8 mouse cellular contexts compared by ENCODE assay signal in genomic region chr2:153139996-153140613, GRCm38 (mm10). TPM values are rescaled to one million over a fixed set of nuclear protein-coding genes. Genes with fewer than 3 reads are reported as not detected.
A peak's percentile ranks its signal among the peaks of the same experiment; 100 is the strongest.
DNase-seq lines count a peak whose midpoint lies in the region; ATAC-seq and TF ChIP-seq lines count a peak whose summit lies in the region.

No protein-coding gene starts in this region.

- no peak for TF ChIP-seq CTCF in liver, adult 2 months (IDR thresholded peaks at IDR 0.05; ENCODE audit: low read depth, low read length)
- no peak for TF ChIP-seq CTCF in forebrain, postnatal 0 days (IDR thresholded peaks at IDR 0.05; ENCODE audit: low read depth)
- no peak for TF ChIP-seq CTCF in lung, postnatal 0 days (IDR thresholded peaks at IDR 0.05)

- no peak for TF ChIP-seq POLR2A in liver, adult 2 months (IDR thresholded peaks at IDR 0.05; ENCODE audit: extremely low read depth, insufficient read depth, low read length)

- H3K4me2 ChIP-seq in forebrain, postnatal 0 days (ENCODE audit: low read depth), result no peak overlapping the region
- H3K4me2 ChIP-seq in lung, postnatal 0 days (replicated peaks; ENCODE audit: low read depth, low read length), result no peak overlapping the region

- H3K4me3 ChIP-seq in liver, adult 2 months (ENCODE audit: insufficient read depth, low read depth, low read length), result no peak overlapping the region
- no peak overlapping the region for H3K4me3 ChIP-seq in forebrain, postnatal 0 days (ENCODE audit: low read depth, low read length)
- H3K4me3 ChIP-seq in lung, postnatal 0 days (ENCODE audit: low read depth, low read length), result no peak overlapping the region

- H3K27me3 ChIP-seq in liver, adult 2 months (ENCODE audit: control insufficient read depth, insufficient read depth, low read length), result no peaks in the 10 kb centered on the region
- H3K27me3 ChIP-seq in forebrain, postnatal 0 days (ENCODE audit: insufficient read depth, low read length), result no peaks in the 10 kb centered on the region; the same call in none of the 2 replicates
- no peaks in the 10 kb centered on the region for H3K27me3 ChIP-seq in lung, postnatal 0 days (replicated peaks; ENCODE audit: insufficient read depth, low read length)

- WGBS in liver, adult 2 months, result 33% methylated on average over 9 of the region's 9 CpGs
- WGBS in forebrain, postnatal 0 days, result 12% methylated on average over 9 of the region's 9 CpGs
- 15% methylated on average over 9 of the region's 9 CpGs for WGBS in lung, postnatal 0 days

- no peaks in the 10 kb centered on the region for H3K36me3 ChIP-seq in liver, adult 2 months (ENCODE audit: control insufficient read depth, insufficient read depth, low read length)
- H3K36me3 ChIP-seq in forebrain, postnatal 0 days (ENCODE audit: insufficient read depth), result no peaks in the 10 kb centered on the region
- H3K36me3 ChIP-seq in lung, postnatal 0 days (ENCODE audit: insufficient read depth, low read length), result no peaks in the 10 kb centered on the region

- ATAC-seq in forebrain, postnatal 0 days, result peak; percentile 47
- ATAC-seq in lung, postnatal 0 days, result peak; percentile 52
- no peak for ATAC-seq in erythroid progenitor cell, adult 5-6 weeks (replicated peaks; ENCODE audit: low FRiP score, poor library complexity, severe bottlenecking)

- no peaks in the 10 kb centered on the region for H3K4me1 ChIP-seq in liver, adult 2 months (ENCODE audit: control insufficient read depth, insufficient read depth, low read length)
- H3K4me1 ChIP-seq in forebrain, postnatal 0 days (ENCODE audit: insufficient read depth), result no peaks in the 10 kb centered on the region
- 0 out of 2 replicates have a peak, but pooled peaks cover 3% of the 10 kb centered on the region for H3K4me1 ChIP-seq in lung, postnatal 0 days (ENCODE audit: insufficient read depth, low read depth, low read length)

- TF ChIP-seq EP300 in lung, postnatal 0 days (IDR thresholded peaks at IDR 0.05), result peak; percentile 63; the same call in 1 of the 2 replicates

- no peaks in the 10 kb centered on the region for H3K9me3 ChIP-seq in forebrain, postnatal 0 days (ENCODE audit: low read length)
- no peaks in the 10 kb centered on the region for H3K9me3 ChIP-seq in lung, postnatal 0 days (ENCODE audit: low read length)

- no peaks in the 10 kb centered on the region for H3K79me2 ChIP-seq in liver, adult 2 months (ENCODE audit: control insufficient read depth, insufficient read depth, low read length)

- H3K27ac ChIP-seq in liver, adult 2 months (replicated peaks; ENCODE audit: insufficient read depth, low read depth, low read length), result no peak overlapping the region
- H3K27ac ChIP-seq in forebrain, postnatal 0 days (ENCODE audit: low read depth, low read length), result no peak overlapping the region
- H3K27ac ChIP-seq in lung, postnatal 0 days (ENCODE audit: low read length), result peak overlapping the region; percentile 54

- peak; percentile 33 for DNase-seq in adrenal gland, adult 2 months
- no peak for DNase-seq in adrenal gland, postnatal 25 days
- peak; percentile 26 for DNase-seq in liver, adult 2 months (ENCODE audit: extremely low read depth, low read depth, low spot score)
- DNase-seq in liver, result no peak
- peak; percentile 52 for DNase-seq in forebrain, postnatal 0 days
- peak; percentile 30 for DNase-seq in lung, postnatal 0 days (ENCODE audit: low spot score)
- DNase-seq in cerebellum, adult 9-10 months, result no peak

- no peak overlapping the region for H3K9ac ChIP-seq in liver, adult 2 months (ENCODE audit: low read depth, low read length)
- H3K9ac ChIP-seq in forebrain, postnatal 0 days, result no peak overlapping the region
- H3K9ac ChIP-seq in lung, postnatal 0 days (replicated peaks; ENCODE audit: low read depth), result no peak overlapping the region

RNA-seq across cellular contexts. Expression of gene Tm9sf4, which starts 21.0 kb away (rescaled TPM):
- total RNA-seq in adrenal gland, adult 2 months (2021), result 100 to 1,000 TPM; 104 to 121 TPM
- polyA plus RNA-seq in adrenal gland, adult 2 months (2012; rRNA removed), result 40.8 and 66.2 TPM in 2 replicates
- total RNA-seq in adrenal gland, postnatal 25 days (2021), result 112 and 119 TPM in 2 replicates
- total RNA-seq in liver, adult 2 months (2014; rRNA removed), result 28.0 and 37.1 TPM in 2 replicates
- 38.8 and 45.5 TPM in 2 replicates for polyA plus RNA-seq in liver, adult 2 months (2012; rRNA removed)
- 42.8 and 60.4 TPM in 2 replicates for total RNA-seq in forebrain, postnatal 0 days (2014; rRNA removed)
- polyA plus RNA-seq in forebrain, postnatal 0 days (2015; fragmentation: Nextera tagmentation; extraction: Ambion mirVana), result 52.5 and 69.3 TPM in 2 replicates
- polyA plus RNA-seq in lung, postnatal 0 days (2015; fragmentation: Nextera tagmentation; extraction: Ambion mirVana), result 39.7 and 44.5 TPM in 2 replicates
- 18.0 and 21.4 TPM in 2 replicates for total RNA-seq in erythroid progenitor cell, adult 5-6 weeks (2015; ENCODE audit: low replicate concordance)
- 16.9 and 30.3 TPM in 2 replicates for total RNA-seq in erythroid progenitor cell, adult 5-6 weeks (2017; ENCODE audit: low replicate concordance)

RNA-seq across cellular contexts. Expression of gene Hck, which starts 31.8 kb away (rescaled TPM):
- total RNA-seq in adrenal gland, adult 2 months (2021), result 1 to 10 TPM; 3.1 to 4.6 TPM
- polyA plus RNA-seq in adrenal gland, adult 2 months (2012; rRNA removed), result 4.2 and 4.7 TPM in 2 replicates
- 1.7 and 1.9 TPM in 2 replicates for total RNA-seq in adrenal gland, postnatal 25 days (2021)
- total RNA-seq in liver, adult 2 months (2014; rRNA removed), result 7.7 and 8.1 TPM in 2 replicates
- polyA plus RNA-seq in liver, adult 2 months (2012; rRNA removed), result 2.8 and 5.7 TPM in 2 replicates
- 3.1 and 5.7 TPM in 2 replicates for total RNA-seq in forebrain, postnatal 0 days (2014; rRNA removed)
- 2.6 and 3.5 TPM in 2 replicates for polyA plus RNA-seq in forebrain, postnatal 0 days (2015; fragmentation: Nextera tagmentation; extraction: Ambion mirVana)
- 37.1 and 59.4 TPM in 2 replicates for polyA plus RNA-seq in lung, postnatal 0 days (2015; fragmentation: Nextera tagmentation; extraction: Ambion mirVana)
- 35.7 and 36.5 TPM in 2 replicates for total RNA-seq in erythroid progenitor cell, adult 5-6 weeks (2015; ENCODE audit: low replicate concordance)
- total RNA-seq in erythroid progenitor cell, adult 5-6 weeks (2017; ENCODE audit: low replicate concordance), result 19.4 and 38.2 TPM in 2 replicates

Comparison
In these comparisons a context has a peak if more than half of its experiments do, and no peak if none do; other contexts are left out.
1. DNase-seq: peak in adrenal gland, adult 2 months (single experiment), liver, adult 2 months (single experiment), forebrain, postnatal 0 days (single experiment) and lung, postnatal 0 days (single experiment); none in adrenal gland, postnatal 25 days (single experiment), liver (single experiment) and cerebellum, adult 9-10 months (single experiment).